Mouse (Mus musculus): ENCODE measurements at regions not wholly inside any gene's neighbourhood (a gene's known extent, or its start where the extent isn't known, plus 50 kb on each side); places are given as distances from the start of the nearest gene placed in this dataset.

DNA sequence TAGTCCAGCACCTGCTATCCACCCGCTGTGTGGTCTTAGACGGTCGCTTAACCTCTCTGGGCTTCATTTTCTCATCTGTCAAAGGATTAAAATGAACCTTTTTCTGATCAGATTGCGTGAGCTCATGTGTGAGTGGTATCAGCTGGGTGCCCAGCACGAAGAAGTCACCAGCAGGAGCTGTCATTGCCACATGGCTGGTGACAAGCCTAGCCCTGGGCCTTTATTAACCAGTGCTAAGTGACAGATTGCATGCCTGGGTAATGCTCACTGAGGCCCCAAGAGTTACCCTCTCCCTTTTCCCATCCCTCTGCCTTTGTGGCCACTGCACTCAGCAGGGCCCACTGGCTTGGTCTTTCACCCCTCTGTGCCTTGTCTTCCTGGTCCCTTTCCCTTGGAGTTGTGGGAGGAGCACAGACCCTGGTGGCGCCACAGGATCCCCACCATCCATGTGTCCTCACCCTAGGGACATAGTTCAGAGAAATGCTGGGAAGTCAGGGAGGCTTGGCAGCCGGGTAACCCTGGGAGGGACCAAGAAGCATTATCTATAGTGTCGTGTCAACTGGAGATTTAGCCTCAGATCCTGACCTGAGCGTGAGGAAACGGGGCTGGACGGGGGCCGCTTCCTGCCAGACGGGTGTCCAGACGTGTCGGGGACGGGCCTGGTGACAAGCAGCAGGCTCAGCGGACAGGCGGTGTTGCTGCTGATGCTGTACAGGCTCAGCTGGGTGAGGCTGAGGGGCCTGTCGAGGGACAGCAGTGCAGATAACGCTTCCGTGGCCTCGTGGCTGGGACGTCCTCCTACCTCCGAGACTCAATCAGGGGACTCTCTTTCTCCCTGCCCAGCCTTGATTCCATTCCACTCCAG lies 132.6 kb upstream of the Gsc start:
- no peak for TF ChIP-seq EP300 (IDR thresholded peaks at IDR 0.05)
- ATAC-seq (peak; percentile 80), DNase-seq (ENCODE audit: low spot score) (peak; percentile 59)
- Histone ChIP-seq H3K4me2 (replicated peaks; ENCODE audit: low read depth, low read length) (no peak overlapping the region), H3K4me3 (ENCODE audit: low read depth, low read length) (no peak overlapping the region), H3K36me3 (ENCODE audit: insufficient read depth, low read length) (no peaks in the 10 kb centered on the region), H3K9ac (replicated peaks; ENCODE audit: low read depth) (no peak overlapping the region), H3K9me3 (ENCODE audit: low read length) (no peaks in the 10 kb centered on the region), H3K27me3 (replicated peaks; ENCODE audit: insufficient read depth, low read length) (no peaks in the 10 kb centered on the region), H3K4me1 (ENCODE audit: insufficient read depth, low read depth, low read length) (no peaks in the 10 kb centered on the region), H3K27ac (ENCODE audit: low read length) (no peak overlapping the region)
- 46% methylated on average over 24 of the region's 24 CpGs for WGBS

DNA sequence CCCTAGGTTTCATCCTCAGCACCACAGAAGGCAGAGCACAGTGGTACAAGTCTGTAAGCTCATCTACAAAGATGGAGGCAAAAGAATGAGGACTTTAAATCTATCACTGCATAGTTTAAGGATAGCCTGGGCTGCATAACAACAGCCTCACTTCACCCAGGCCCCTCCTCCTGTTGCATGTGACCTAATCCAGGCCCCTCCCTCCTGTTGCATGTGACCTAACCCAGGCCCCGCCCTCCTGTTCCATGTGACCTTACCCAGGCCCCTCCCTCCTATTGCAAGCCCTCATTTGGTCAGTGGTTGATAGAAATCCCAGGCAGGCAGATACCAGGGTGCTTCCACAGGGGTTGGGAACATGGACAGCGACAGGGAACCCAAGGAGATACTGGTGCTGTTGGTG lies 124.9 kb upstream of the Gsc start:
- no peaks in the 10 kb centered on the region for H3K9me3 ChIP-seq (ENCODE audit: low read length)
- TF ChIP-seq CTCF (IDR thresholded peaks at IDR 0.05) = no peak
- no peak for TF ChIP-seq EP300 (IDR thresholded peaks at IDR 0.05)
- no peaks in the 10 kb centered on the region for H3K36me3 ChIP-seq (ENCODE audit: insufficient read depth, low read length)
- H3K4me3 ChIP-seq (ENCODE audit: low read depth, low read length) = no peak overlapping the region
- H3K4me2 ChIP-seq (replicated peaks; ENCODE audit: low read depth, low read length) = no peak overlapping the region
- ATAC-seq = no peak
- no peaks in the 10 kb centered on the region for H3K27me3 ChIP-seq (replicated peaks; ENCODE audit: insufficient read depth, low read length)
- H3K4me1 ChIP-seq (ENCODE audit: insufficient read depth, low read depth, low read length) = no peaks in the 10 kb centered on the region
- 56% methylated on average over 2 of the region's 2 CpGs for WGBS
- H3K27ac ChIP-seq (ENCODE audit: low read length) = no peak overlapping the region
- no peak overlapping the region for H3K9ac ChIP-seq (replicated peaks; ENCODE audit: low read depth)
- no peak for DNase-seq (ENCODE audit: low spot score)

DNA sequence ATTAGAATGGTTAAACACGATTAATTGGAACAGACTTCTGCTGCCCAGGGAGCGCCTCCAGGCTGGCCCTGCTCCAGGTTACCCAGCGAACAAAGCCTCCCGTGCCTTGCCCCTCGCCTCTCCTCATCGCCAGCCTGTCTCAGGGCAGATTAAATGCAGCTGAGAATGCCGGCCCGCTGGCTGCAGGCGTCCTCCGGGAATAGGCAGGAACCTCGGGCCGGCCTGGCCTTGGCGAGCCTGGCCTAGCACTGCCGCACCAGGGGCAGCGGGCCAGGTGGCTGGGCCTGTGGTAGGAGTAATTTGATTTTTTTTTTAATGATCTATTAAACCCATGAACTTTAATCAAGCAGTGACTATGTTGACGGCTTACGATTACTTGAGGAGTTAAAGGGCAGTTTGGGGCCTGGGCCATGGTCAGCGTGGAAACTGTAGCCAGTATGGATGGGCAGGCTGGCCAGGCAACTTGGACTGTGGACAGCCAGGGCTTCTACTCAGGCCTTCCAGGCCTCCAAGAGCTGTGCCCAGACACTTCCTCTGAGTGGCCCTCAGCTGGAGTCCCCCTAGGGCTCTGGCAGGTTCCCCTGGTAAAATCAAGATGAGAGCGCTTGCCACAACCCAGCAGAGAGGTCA lies 120.5 kb upstream of the Gsc start:
- H3K4me1 ChIP-seq (ENCODE audit: insufficient read depth, low read depth, low read length) = no peaks in the 10 kb centered on the region
- H3K9me3 ChIP-seq (ENCODE audit: low read length) = no peaks in the 10 kb centered on the region
- H3K4me2 ChIP-seq (replicated peaks; ENCODE audit: low read depth, low read length) = no peak overlapping the region
- H3K27ac ChIP-seq (ENCODE audit: low read length) = no peak overlapping the region
- WGBS = 51% methylated on average over 19 of the region's 19 CpGs
- TF ChIP-seq CTCF (IDR thresholded peaks at IDR 0.05) = no peak
- TF ChIP-seq EP300 (IDR thresholded peaks at IDR 0.05) = no peak
- DNase-seq (ENCODE audit: low spot score) (no peak), ATAC-seq (no peak)
- H3K36me3 ChIP-seq (ENCODE audit: insufficient read depth, low read length) = no peaks in the 10 kb centered on the region
- H3K27me3 ChIP-seq (replicated peaks; ENCODE audit: insufficient read depth, low read length) = no peaks in the 10 kb centered on the region
- H3K4me3 ChIP-seq (ENCODE audit: low read depth, low read length) = no peak overlapping the region
- no peak overlapping the region for H3K9ac ChIP-seq (replicated peaks; ENCODE audit: low read depth)

DNA sequence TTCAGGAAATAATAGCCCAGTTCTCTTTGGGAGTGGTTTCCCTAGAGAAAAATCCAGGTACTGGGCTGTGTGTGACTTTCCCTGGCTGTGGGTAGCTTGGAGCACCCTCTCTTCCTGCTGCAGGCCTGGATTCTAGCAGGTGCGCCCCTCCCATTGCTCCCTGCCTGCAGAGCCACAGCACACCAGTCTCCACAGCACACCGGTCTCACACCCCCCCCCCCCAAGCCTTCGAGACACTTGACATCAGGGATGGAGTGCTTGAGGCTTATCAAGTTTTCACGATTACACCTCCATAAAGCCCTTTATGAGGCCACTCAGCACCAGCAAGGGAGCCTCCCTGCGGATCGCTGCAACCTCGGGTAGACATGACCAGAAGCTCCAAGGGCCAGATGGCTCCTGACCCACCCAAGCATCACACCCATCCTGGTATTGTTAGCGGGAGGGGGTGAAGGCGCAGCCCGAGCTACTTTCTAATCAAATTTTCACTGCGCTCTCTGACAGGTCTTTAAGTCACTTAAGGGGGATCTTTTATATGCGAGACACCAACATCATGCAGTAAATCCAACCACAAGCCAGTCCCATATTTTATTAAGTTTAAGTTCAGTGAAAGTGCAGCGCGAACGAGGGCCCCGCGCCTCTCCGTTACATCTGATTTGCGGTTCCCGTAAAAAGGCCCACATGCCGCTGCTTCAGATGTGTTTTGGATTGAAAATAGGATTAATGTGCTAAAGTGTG lies 119.8 kb upstream of the Gsc start:
- TF ChIP-seq CTCF (IDR thresholded peaks at IDR 0.05) = no peak
- TF ChIP-seq EP300 (IDR thresholded peaks at IDR 0.05) = no peak
- Histone ChIP-seq H3K4me3 (ENCODE audit: low read depth, low read length) (no peak overlapping the region), H3K27ac (ENCODE audit: low read length) (no peak overlapping the region), H3K27me3 (replicated peaks; ENCODE audit: insufficient read depth, low read length) (no peaks in the 10 kb centered on the region), H3K4me2 (replicated peaks; ENCODE audit: low read depth, low read length) (no peak overlapping the region), H3K36me3 (ENCODE audit: insufficient read depth, low read length) (no peaks in the 10 kb centered on the region), H3K4me1 (ENCODE audit: insufficient read depth, low read depth, low read length) (no peaks in the 10 kb centered on the region), H3K9ac (replicated peaks; ENCODE audit: low read depth) (no peak overlapping the region), H3K9me3 (ENCODE audit: low read length) (no peaks in the 10 kb centered on the region)
- 58% methylated on average over 21 of the region's 21 CpGs for WGBS
- ATAC-seq (no peak), DNase-seq (ENCODE audit: low spot score) (no peak)

DNA sequence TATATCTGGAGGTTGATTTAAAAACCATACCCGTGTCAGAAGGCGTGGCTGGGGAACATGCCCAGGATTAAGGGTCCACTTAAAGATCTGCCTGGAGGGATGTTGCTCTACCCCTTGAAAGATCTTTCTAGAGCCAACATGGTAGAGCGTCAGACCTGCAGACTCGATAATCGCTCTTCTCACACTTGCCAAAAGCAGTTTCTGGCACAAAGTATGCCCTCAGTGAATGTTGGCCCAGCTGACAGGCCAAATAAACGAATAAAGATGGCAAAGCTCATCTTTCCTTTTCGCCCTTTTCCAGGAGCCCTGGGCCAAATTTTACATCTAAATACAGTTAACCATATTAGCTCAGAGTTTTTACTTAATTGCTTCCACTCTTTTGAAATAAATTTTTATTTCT lies 118.4 kb upstream of the Gsc start:
- no peak overlapping the region for H3K4me3 ChIP-seq (ENCODE audit: low read depth, low read length)
- H3K4me2 ChIP-seq (replicated peaks; ENCODE audit: low read depth, low read length) = no peak overlapping the region
- no peak overlapping the region for H3K9ac ChIP-seq (replicated peaks; ENCODE audit: low read depth)
- no peaks in the 10 kb centered on the region for H3K27me3 ChIP-seq (replicated peaks; ENCODE audit: insufficient read depth, low read length)
- DNase-seq (ENCODE audit: low spot score) = no peak
- no peaks in the 10 kb centered on the region for H3K9me3 ChIP-seq (ENCODE audit: low read length)
- 77% methylated on average over 7 of the region's 7 CpGs for WGBS
- no peak for ATAC-seq
- TF ChIP-seq CTCF (IDR thresholded peaks at IDR 0.05) = no peak
- no peak overlapping the region for H3K27ac ChIP-seq (ENCODE audit: low read length)
- no peaks in the 10 kb centered on the region for H3K4me1 ChIP-seq (ENCODE audit: insufficient read depth, low read depth, low read length)
- no peaks in the 10 kb centered on the region for H3K36me3 ChIP-seq (ENCODE audit: insufficient read depth, low read length)

DNA sequence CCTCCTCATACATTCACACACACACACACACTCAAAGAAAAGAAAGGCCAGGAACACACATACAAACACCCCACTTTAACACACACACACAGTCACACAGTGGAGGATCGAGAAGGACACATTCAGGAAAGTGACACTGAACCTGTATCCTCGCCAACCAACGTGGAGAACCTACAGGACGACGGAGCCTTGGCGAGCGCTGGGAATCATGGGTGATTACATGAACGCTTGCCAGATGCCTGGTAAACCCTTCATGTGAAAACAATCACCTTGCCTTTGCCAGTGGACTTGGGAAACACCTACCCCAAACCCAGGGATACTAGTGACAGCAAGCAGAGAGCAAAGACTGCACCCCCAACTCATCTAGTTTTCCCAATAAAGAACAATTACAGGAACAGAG lies 117.2 kb upstream of the Gsc start:
- no peak overlapping the region for H3K4me2 ChIP-seq (replicated peaks; ENCODE audit: low read depth, low read length)
- H3K4me1 ChIP-seq (ENCODE audit: insufficient read depth, low read depth, low read length) = no peaks in the 10 kb centered on the region
- no peaks in the 10 kb centered on the region for H3K9me3 ChIP-seq (ENCODE audit: low read length)
- no peak for DNase-seq (ENCODE audit: low spot score)
- H3K4me3 ChIP-seq (ENCODE audit: low read depth, low read length) = no peak overlapping the region
- 90% methylated on average over 8 of the region's 8 CpGs for WGBS
- no peaks in the 10 kb centered on the region for H3K27me3 ChIP-seq (replicated peaks; ENCODE audit: insufficient read depth, low read length)
- TF ChIP-seq EP300 (IDR thresholded peaks at IDR 0.05) (no peak), CTCF (IDR thresholded peaks at IDR 0.05) (no peak)
- H3K9ac ChIP-seq (replicated peaks; ENCODE audit: low read depth) = no peak overlapping the region
- H3K27ac ChIP-seq (ENCODE audit: low read length) = no peak overlapping the region
- no peak for ATAC-seq
- no peaks in the 10 kb centered on the region for H3K36me3 ChIP-seq (ENCODE audit: insufficient read depth, low read length)

Measured in lung, postnatal 0 days (tissue).